Mouse (Mus musculus): ENCODE results near the gene Aacs.

GRCm38 (mm10) chr5:125444554-125444953 lies 31.1 kb upstream of the Aacs start:
- no peak for TF ChIP-seq CTCF (IDR thresholded peaks at IDR 0.05; ENCODE audit: low read depth)
- no peak for TF ChIP-seq EP300 (IDR thresholded peaks at IDR 0.05; ENCODE audit: low read depth)

Data from heart, postnatal 0 days (tissue).